Mouse (Mus musculus): ENCODE data around the gene Ppp2r1b. TPM values are rescaled to one million over a fixed set of nuclear protein-coding genes. Genes with fewer than 3 reads are reported as not detected.
A peak's percentile ranks its signal among the peaks of the same experiment; 100 is the strongest.

The Ppp2r1b gene
- polyA plus RNA-seq, 1 experiment from 2014 or later = 49.0 TPM

GRCm38 (mm10) chr9:50845547-50845946 is 446 bp downstream of the Ppp2r1b start:
- ATAC-seq (ENCODE audit: insufficient number of reproducible peaks, low FRiP score, low TSS enrichment, low read depth) = no peak
- Histone ChIP-seq H3K4me2 (no peak overlapping the region), H3K9me3 (no peaks in the 10 kb centered on the region), H3K9ac (no peak overlapping the region), H3K27ac (no peak overlapping the region), H3K36me3 (peaks cover 20% of the 10 kb centered on the region), H3K27me3 (no peaks in the 10 kb centered on the region), H3K4me1 (peaks cover 7% of the 10 kb centered on the region), H3K4me3 (no peak overlapping the region)
- 42% methylated on average over 9 of the region's 9 CpGs for WGBS

GRCm38 (mm10) chr9:50847133-50847532 is 2.0 kb downstream of the Ppp2r1b start:
- Histone ChIP-seq H3K4me3 (no peak overlapping the region), H3K4me2 (no peak overlapping the region), H3K36me3 (peaks cover 20% of the 10 kb centered on the region), H3K4me1 (peaks cover 13% of the 10 kb centered on the region), H3K9ac (no peak overlapping the region), H3K27me3 (no peaks in the 10 kb centered on the region), H3K9me3 (no peaks in the 10 kb centered on the region), H3K27ac (no peak overlapping the region)
- 85% methylated on average over 6 of the region's 6 CpGs for WGBS
- ATAC-seq (ENCODE audit: insufficient number of reproducible peaks, low FRiP score, low TSS enrichment, low read depth) = no peak

DNA sequence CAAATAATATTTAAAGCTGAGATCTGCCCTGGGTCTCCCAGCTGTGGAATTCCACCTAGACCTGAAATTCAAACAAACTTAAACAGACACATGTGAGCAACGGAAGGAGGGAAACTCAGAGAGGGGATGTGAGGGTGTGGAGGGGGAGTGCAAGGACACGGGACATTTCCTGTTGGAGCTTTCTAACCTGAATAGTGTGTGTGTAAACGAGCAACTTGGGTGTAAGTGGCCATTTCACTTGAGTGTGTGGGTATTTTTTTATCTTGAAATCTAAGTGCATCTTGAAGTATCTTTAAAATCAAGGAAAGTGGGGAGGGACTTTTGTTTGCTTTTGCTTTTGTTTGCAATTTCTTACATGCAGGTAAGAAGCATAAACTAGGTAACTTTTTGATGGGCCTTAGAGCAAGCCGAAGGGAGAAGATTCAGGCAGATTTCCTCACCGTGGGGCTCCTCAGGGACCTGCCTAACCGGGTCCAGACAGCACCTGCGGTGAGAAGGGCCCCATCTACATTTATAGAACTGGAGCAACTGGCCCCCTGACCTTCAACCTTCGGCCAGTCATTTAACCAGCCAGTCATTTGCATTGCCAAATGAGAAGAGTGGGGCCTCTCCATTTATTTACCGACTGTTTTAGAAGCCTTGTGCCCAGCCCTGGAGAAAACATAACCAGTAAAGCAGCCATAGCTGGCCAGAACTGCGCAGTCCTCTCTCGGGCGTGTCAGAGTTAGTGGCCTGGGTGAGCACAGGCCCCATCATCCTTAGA is 2.7 kb downstream of the Ppp2r1b start:
- Histone ChIP-seq H3K27me3 (no peaks in the 10 kb centered on the region), H3K9ac (no peak overlapping the region), H3K27ac (no peak overlapping the region), H3K36me3 (peaks cover 17% of the 10 kb centered on the region), H3K9me3 (no peaks in the 10 kb centered on the region), H3K4me3 (no peak overlapping the region), H3K4me2 (no peak overlapping the region), H3K4me1 (peaks cover 18% of the 10 kb centered on the region)
- WGBS = 48% methylated on average over 12 of the region's 12 CpGs
- no peak for ATAC-seq (ENCODE audit: insufficient number of reproducible peaks, low FRiP score, low TSS enrichment, low read depth)

DNA sequence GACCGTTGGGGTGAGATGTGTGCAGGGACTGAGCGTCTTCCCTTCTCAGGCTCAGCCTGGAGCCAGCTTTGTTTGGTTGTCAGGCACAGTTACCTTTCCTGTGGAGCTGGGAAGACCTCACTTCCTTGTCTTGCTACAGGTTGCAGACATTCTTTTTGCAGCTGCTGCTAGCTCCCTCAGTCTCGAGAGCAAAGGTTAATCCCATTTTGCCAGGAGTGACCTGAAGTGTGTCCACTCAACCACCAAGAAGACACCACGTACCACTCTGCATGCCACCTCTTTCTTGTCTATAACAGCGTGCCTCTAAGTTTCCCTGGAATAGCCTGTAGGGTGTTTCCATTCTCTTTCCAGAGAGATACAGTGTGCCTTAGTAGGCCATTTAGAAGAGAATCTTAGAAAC is 3.7 kb downstream of the Ppp2r1b start:
- Histone ChIP-seq H3K9ac (no peak overlapping the region), H3K4me2 (no peak overlapping the region), H3K27me3 (no peaks in the 10 kb centered on the region), H3K4me1 (peaks cover 22% of the 10 kb centered on the region), H3K4me3 (no peak overlapping the region), H3K27ac (no peak overlapping the region), H3K36me3 (peaks cover 10% of the 10 kb centered on the region; the same call in 1 of the 2 replicates), H3K9me3 (no peaks in the 10 kb centered on the region)
- 66% methylated on average over 5 of the region's 5 CpGs for WGBS
- no peak for ATAC-seq (ENCODE audit: insufficient number of reproducible peaks, low FRiP score, low TSS enrichment, low read depth)

- Histone ChIP-seq H3K36me3 (peaks cover 7% of the 10 kb centered on the region; the same call in 1 of the 2 replicates), H3K27ac (no peak overlapping the region), H3K4me1 (peaks cover 22% of the 10 kb centered on the region), H3K4me3 (no peak overlapping the region), H3K4me2 (no peak overlapping the region), H3K9me3 (no peaks in the 10 kb centered on the region), H3K9ac (no peak overlapping the region), H3K27me3 (no peaks in the 10 kb centered on the region)
- ATAC-seq (ENCODE audit: insufficient number of reproducible peaks, low FRiP score, low TSS enrichment, low read depth) = no peak
- 20% methylated on average over 8 of the region's 8 CpGs for WGBS
These were observed 4.1 kb downstream of the Ppp2r1b start for GRCm38 (mm10) chr9:50849249-50849648.

DNA sequence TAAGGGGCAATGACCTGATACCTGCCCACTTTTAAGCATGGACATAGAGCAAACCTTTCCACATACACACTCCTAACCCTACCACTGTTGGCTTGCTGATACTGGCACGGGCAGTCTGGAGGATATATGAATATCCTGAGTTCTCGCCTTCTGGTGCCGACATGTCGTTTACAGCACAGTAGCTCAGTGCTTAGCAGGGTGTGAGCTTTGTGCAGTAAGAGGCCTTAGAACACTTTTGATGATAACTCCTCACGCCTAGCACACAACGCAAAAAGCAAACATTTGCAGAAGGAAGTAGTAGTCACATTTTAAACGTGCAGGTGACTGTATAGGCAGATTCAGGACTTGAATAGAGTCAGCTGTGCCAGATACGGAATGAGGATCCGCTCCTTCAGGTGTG is 4.7 kb downstream of the Ppp2r1b start:
- Histone ChIP-seq H3K27me3 (no peaks in the 10 kb centered on the region), H3K9me3 (no peaks in the 10 kb centered on the region), H3K4me2 (no peak overlapping the region), H3K27ac (no peak overlapping the region), H3K9ac (no peak overlapping the region), H3K4me3 (no peak overlapping the region), H3K4me1 (peaks cover 22% of the 10 kb centered on the region), H3K36me3 (peaks cover 2% of the 10 kb centered on the region; the same call in 1 of the 2 replicates)
- no peak for ATAC-seq (ENCODE audit: insufficient number of reproducible peaks, low FRiP score, low TSS enrichment, low read depth)
- WGBS = 69% methylated on average over 9 of the region's 9 CpGs

GRCm38 (mm10) chr9:50850271-50850670 is 5.2 kb downstream of the Ppp2r1b start:
- ATAC-seq (ENCODE audit: insufficient number of reproducible peaks, low FRiP score, low TSS enrichment, low read depth) = no peak
- no peak overlapping the region for H3K4me3 ChIP-seq
- H3K27ac ChIP-seq = no peak overlapping the region
- H3K4me1 ChIP-seq = peaks cover 22% of the 10 kb centered on the region
- 0 out of 2 replicates have a peak overlapping the region, but pooled peaks have one; percentile 11 for H3K4me2 ChIP-seq
- WGBS = 36% methylated on average over 11 of the region's 11 CpGs
- no peak overlapping the region for H3K9ac ChIP-seq
- H3K9me3 ChIP-seq = no peaks in the 10 kb centered on the region
- H3K36me3 ChIP-seq = no peaks in the 10 kb centered on the region
- H3K27me3 ChIP-seq = no peaks in the 10 kb centered on the region

DNA sequence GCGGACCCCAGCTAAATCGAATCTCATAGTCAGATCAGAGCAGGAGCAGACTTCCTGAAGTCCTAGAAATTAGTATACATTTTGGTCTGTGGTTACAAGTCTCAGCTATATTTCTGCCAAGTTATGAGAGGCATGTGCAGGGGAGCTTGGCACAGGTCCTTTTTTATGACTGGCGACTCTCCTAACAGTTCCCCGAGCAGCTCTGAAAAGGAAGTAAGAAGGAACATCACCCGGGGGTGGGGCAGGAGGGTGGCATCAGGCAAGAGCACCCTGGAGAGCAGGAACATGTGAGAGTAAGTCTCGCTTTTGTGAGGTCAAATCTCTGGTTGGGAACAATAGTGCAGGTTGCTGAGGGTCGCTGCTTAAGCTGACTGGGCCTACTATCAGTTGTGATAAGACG is 5.6 kb downstream of the Ppp2r1b start:
- 0 out of 2 replicates have a peak overlapping the region, but pooled peaks have one; percentile 11 for H3K4me2 ChIP-seq
- H3K9me3 ChIP-seq = no peaks in the 10 kb centered on the region
- ATAC-seq (ENCODE audit: insufficient number of reproducible peaks, low FRiP score, low TSS enrichment, low read depth) = no peak
- WGBS = 48% methylated on average over 8 of the region's 8 CpGs
- H3K9ac ChIP-seq = no peak overlapping the region
- no peaks in the 10 kb centered on the region for H3K27me3 ChIP-seq
- H3K36me3 ChIP-seq = no peaks in the 10 kb centered on the region
- no peak overlapping the region for H3K4me3 ChIP-seq
- H3K4me1 ChIP-seq = peaks cover 22% of the 10 kb centered on the region
- no peak overlapping the region for H3K27ac ChIP-seq

- Histone ChIP-seq H3K4me3 (peak overlapping the region; percentile 15; the same call in 1 of the 2 replicates), H3K4me2 (peak overlapping the region; percentile 25; the same call in 1 of the 2 replicates), H3K27me3 (no peaks in the 10 kb centered on the region)
These were observed 7.7 kb downstream of the Ppp2r1b start for GRCm38 (mm10) chr9:50852634-50853349.

GRCm38 (mm10) chr9:50854376-50854775 is 9.3 kb downstream of the Ppp2r1b start:
- H3K36me3 ChIP-seq = peaks cover 5% of the 10 kb centered on the region; the same call in 1 of the 2 replicates
- H3K27ac ChIP-seq = no peak overlapping the region
- H3K9me3 ChIP-seq = no peaks in the 10 kb centered on the region
- no peak overlapping the region for H3K4me3 ChIP-seq
- peaks cover 30% of the 10 kb centered on the region for H3K4me1 ChIP-seq
- 51% methylated on average over 8 of the region's 8 CpGs for WGBS
- no peak for ATAC-seq (ENCODE audit: insufficient number of reproducible peaks, low FRiP score, low TSS enrichment, low read depth)
- H3K9ac ChIP-seq = no peak overlapping the region
- no peaks in the 10 kb centered on the region for H3K27me3 ChIP-seq
- no peak overlapping the region for H3K4me2 ChIP-seq

More at GRCm38 (mm10) chr9:50852634-50853349, 7.7 kb downstream of the Ppp2r1b start:
- WGBS = 46% methylated on average over 17 of the region's 17 CpGs
- Histone ChIP-seq H3K36me3 (no peaks in the 10 kb centered on the region), H3K4me1 (peaks cover 26% of the 10 kb centered on the region), H3K9me3 (no peaks in the 10 kb centered on the region), H3K27ac (peak overlapping the region; percentile 65), H3K9ac (no peak overlapping the region)
- ATAC-seq (ENCODE audit: insufficient number of reproducible peaks, low FRiP score, low TSS enrichment, low read depth) = no peak

- no peaks in the 10 kb centered on the region for H3K9me3 ChIP-seq
These were observed 10.1 kb downstream of the Ppp2r1b start for GRCm38 (mm10) chr9:50855133-50855766.

GRCm38 (mm10) chr9:50855780-50856179 is 10.7 kb downstream of the Ppp2r1b start:
- H3K9me3 ChIP-seq = no peaks in the 10 kb centered on the region
- H3K27ac ChIP-seq = peak overlapping the region; percentile 91
- 63% methylated on average over 5 of the region's 5 CpGs for WGBS
- H3K4me2 ChIP-seq = peak overlapping the region; percentile 74
- H3K4me3 ChIP-seq = peak overlapping the region; percentile 82
- peaks cover 23% of the 10 kb centered on the region for H3K4me1 ChIP-seq
- H3K27me3 ChIP-seq = no peaks in the 10 kb centered on the region
- no peak overlapping the region for H3K9ac ChIP-seq
- ATAC-seq (ENCODE audit: insufficient number of reproducible peaks, low FRiP score, low TSS enrichment, low read depth) = no peak
- H3K36me3 ChIP-seq = peaks cover 19% of the 10 kb centered on the region

More at GRCm38 (mm10) chr9:50855133-50855766, 10.1 kb downstream of the Ppp2r1b start:
- Histone ChIP-seq H3K36me3 (peaks cover 14% of the 10 kb centered on the region), H3K4me3 (no peak overlapping the region), H3K4me1 (peaks cover 28% of the 10 kb centered on the region), H3K27me3 (no peaks in the 10 kb centered on the region), H3K4me2 (no peak overlapping the region), H3K9ac (no peak overlapping the region), H3K27ac (no peak overlapping the region)
- WGBS = 80% methylated on average over 5 of the region's 5 CpGs
- ATAC-seq (ENCODE audit: insufficient number of reproducible peaks, low FRiP score, low TSS enrichment, low read depth) = no peak
